In genomic region chr4:93493905-93494304, GRCm38 (mm10) we compare ENCODE assay signal across 13 mouse cellular contexts.
"Had no signal": no experiment of that assay in that cellular context is flagged by ENCODE, and none has a peak within 500 bp of the region (broad histone marks: within the 10 kb centered on the region; RNA-seq: fewer than 3 reads in every experiment).

No protein-coding gene starts in this region.

- ATAC-seq: hindbrain, postnatal 0 days; intestine, embryonic 16.5 days had no signal

- DNase-seq: gastrocnemius, postnatal 14 days; gastrocnemius, postnatal 36 days; heart, adult 18-20 months; heart, postnatal 10 days; heart, postnatal 4 days; kidney, adult 11 months; kidney, adult 2 months; kidney, postnatal 10 days; kidney, postnatal 25 days; kidney, postnatal 4 days; liver had no signal
